Mouse (Mus musculus): ENCODE results near the gene Ankrd11. TPM values are rescaled to one million over a fixed set of nuclear protein-coding genes. Genes with fewer than 3 reads are reported as not detected.

The Ankrd11 gene
- polyA plus RNA-seq, 1 experiment from 2014 or later, result 13.6 TPM

- H3K4me3 ChIP-seq (replicated peaks), result no peak overlapping the region
- no peaks in the 10 kb centered on the region for H3K36me3 ChIP-seq
- DNase-seq, result no peak
- H3K9me3 ChIP-seq (replicated peaks), result no peaks in the 10 kb centered on the region
- no peak overlapping the region for H3K27ac ChIP-seq
- no peak overlapping the region for H3K4me2 ChIP-seq
- 65% methylated on average over 3 of the region's 3 CpGs for WGBS (ENCODE audit: insufficient replicate concordance)
- peaks cover 87% of the 10 kb centered on the region for H3K4me1 ChIP-seq (replicated peaks)
- no peaks in the 10 kb centered on the region for H3K27me3 ChIP-seq
- no peak for ATAC-seq (ENCODE audit: low read depth)
- no peak overlapping the region for H3K9ac ChIP-seq
Measured at GRCm38 (mm10) chr8:122984175-122984574, 57.9 kb downstream of the Ankrd11 start.

GRCm38 (mm10) chr8:122983178-122983942, 58.7 kb downstream of the Ankrd11 start:
- H3K27me3 ChIP-seq, result no peaks in the 10 kb centered on the region
- no peak overlapping the region for H3K27ac ChIP-seq
- WGBS (ENCODE audit: insufficient replicate concordance), result 79% methylated on average over 19 of the region's 19 CpGs
- H3K9me3 ChIP-seq (replicated peaks), result no peaks in the 10 kb centered on the region
- no peak overlapping the region for H3K4me2 ChIP-seq
- H3K9ac ChIP-seq, result no peak overlapping the region
- DNase-seq, result no peak
- ATAC-seq (ENCODE audit: low read depth), result no peak
- no peak overlapping the region for H3K4me3 ChIP-seq (replicated peaks)
- H3K36me3 ChIP-seq, result no peaks in the 10 kb centered on the region
- H3K4me1 ChIP-seq (replicated peaks), result peaks cover 86% of the 10 kb centered on the region

- ATAC-seq (ENCODE audit: low read depth) (no peak), DNase-seq (no peak)
- no peak overlapping the region for H3K9ac ChIP-seq
- H3K4me2 ChIP-seq, result no peak overlapping the region
- H3K27ac ChIP-seq, result no peak overlapping the region
- H3K9me3 ChIP-seq (replicated peaks), result no peaks in the 10 kb centered on the region
- H3K4me1 ChIP-seq (replicated peaks), result peaks cover 81% of the 10 kb centered on the region
- H3K4me3 ChIP-seq (replicated peaks), result no peak overlapping the region
- H3K27me3 ChIP-seq, result no peaks in the 10 kb centered on the region
- H3K36me3 ChIP-seq, result no peaks in the 10 kb centered on the region
- 57% methylated on average over 5 of the region's 5 CpGs for WGBS (ENCODE audit: insufficient replicate concordance)
Measured at GRCm38 (mm10) chr8:122981646-122982045, 60.4 kb downstream of the Ankrd11 start.

- H3K4me2 ChIP-seq, result no peak overlapping the region
- DNase-seq (no peak), ATAC-seq (ENCODE audit: low read depth) (no peak)
- H3K9me3 ChIP-seq (replicated peaks), result no peaks in the 10 kb centered on the region
- no peak overlapping the region for H3K9ac ChIP-seq
- no peaks in the 10 kb centered on the region for H3K27me3 ChIP-seq
- H3K4me3 ChIP-seq (replicated peaks), result no peak overlapping the region
- H3K4me1 ChIP-seq (replicated peaks), result peaks cover 76% of the 10 kb centered on the region
- H3K27ac ChIP-seq, result no peak overlapping the region; the same call in 1 of the 2 replicates
- WGBS (ENCODE audit: insufficient replicate concordance), result 49% methylated on average over 10 of the region's 10 CpGs
- no peaks in the 10 kb centered on the region for H3K36me3 ChIP-seq
Measured at GRCm38 (mm10) chr8:122979865-122980509, 62.1 kb downstream of the Ankrd11 start.

GRCm38 (mm10) chr8:122979424-122979823, 62.7 kb downstream of the Ankrd11 start:
- Histone ChIP-seq H3K4me3 (replicated peaks) (no peak overlapping the region), H3K9ac (no peak overlapping the region), H3K9me3 (replicated peaks) (no peaks in the 10 kb centered on the region), H3K27me3 (no peaks in the 10 kb centered on the region), H3K36me3 (peaks cover 3% of the 10 kb centered on the region; the same call in 1 of the 2 replicates), H3K27ac (no peak overlapping the region; the same call in 1 of the 2 replicates), H3K4me2 (no peak overlapping the region), H3K4me1 (replicated peaks) (peaks cover 71% of the 10 kb centered on the region)
- DNase-seq, result no peak
- no peak for ATAC-seq (ENCODE audit: low read depth)
- WGBS (ENCODE audit: insufficient replicate concordance), result 66% methylated on average over 3 of the region's 3 CpGs

GRCm38 (mm10) chr8:122976046-122976445, 66.0 kb downstream of the Ankrd11 start:
- no peak overlapping the region for H3K9ac ChIP-seq
- H3K4me3 ChIP-seq (replicated peaks), result no peak overlapping the region
- no peak for DNase-seq
- H3K9me3 ChIP-seq (replicated peaks), result no peaks in the 10 kb centered on the region
- ATAC-seq (ENCODE audit: low read depth), result no peak
- H3K4me1 ChIP-seq (replicated peaks), result peaks cover 49% of the 10 kb centered on the region
- no peak overlapping the region for H3K27ac ChIP-seq
- H3K36me3 ChIP-seq, result peaks cover 20% of the 10 kb centered on the region; the same call in 1 of the 2 replicates
- WGBS (ENCODE audit: insufficient replicate concordance), result 56% methylated on average over 4 of the region's 4 CpGs
- no peak overlapping the region for H3K4me2 ChIP-seq
- H3K27me3 ChIP-seq, result no peaks in the 10 kb centered on the region

- Histone ChIP-seq H3K4me1 (replicated peaks) (peaks cover 25% of the 10 kb centered on the region; the same call in 1 of the 2 replicates), H3K27me3 (no peaks in the 10 kb centered on the region), H3K27ac (no peak overlapping the region), H3K36me3 (peaks cover 44% of the 10 kb centered on the region), H3K9ac (no peak overlapping the region), H3K9me3 (replicated peaks) (no peaks in the 10 kb centered on the region), H3K4me2 (no peak overlapping the region), H3K4me3 (replicated peaks) (no peak overlapping the region)
- DNase-seq (no peak), ATAC-seq (ENCODE audit: low read depth) (no peak)
- 88% methylated on average over 3 of the region's 3 CpGs for WGBS (ENCODE audit: insufficient replicate concordance)
Measured at GRCm38 (mm10) chr8:122969964-122970620, 72.0 kb downstream of the Ankrd11 start.

- 70% methylated on average over 3 of the region's 3 CpGs for WGBS (ENCODE audit: insufficient replicate concordance)
- H3K4me2 ChIP-seq, result no peak overlapping the region
- no peaks in the 10 kb centered on the region for H3K9me3 ChIP-seq (replicated peaks)
- no peak overlapping the region for H3K4me3 ChIP-seq (replicated peaks)
- H3K27ac ChIP-seq, result no peak overlapping the region
- H3K4me1 ChIP-seq (replicated peaks), result peaks cover 44% of the 10 kb centered on the region
- peaks cover 38% of the 10 kb centered on the region for H3K36me3 ChIP-seq
- no peak overlapping the region for H3K9ac ChIP-seq
- H3K27me3 ChIP-seq, result no peaks in the 10 kb centered on the region
- ATAC-seq (ENCODE audit: low read depth), result no peak
- DNase-seq, result no peak
Measured at GRCm38 (mm10) chr8:122968145-122968544, 73.9 kb downstream of the Ankrd11 start.

GRCm38 (mm10) chr8:122966638-122967037, 75.4 kb downstream of the Ankrd11 start:
- no peak overlapping the region for H3K4me3 ChIP-seq (replicated peaks)

GRCm38 (mm10) chr8:122962046-122962445, 80.0 kb downstream of the Ankrd11 start:
- peak overlapping the region; percentile 47 for H3K9ac ChIP-seq
- no peak overlapping the region for H3K4me3 ChIP-seq (replicated peaks)
- 18% methylated on average over 5 of the region's 5 CpGs for WGBS (ENCODE audit: insufficient replicate concordance)
- H3K36me3 ChIP-seq, result 0 out of 2 replicates have a peak, but pooled peaks cover 5% of the 10 kb centered on the region
- H3K27ac ChIP-seq, result peak overlapping the region; percentile 67
- no peaks in the 10 kb centered on the region for H3K9me3 ChIP-seq (replicated peaks)
- no peak for DNase-seq
- ATAC-seq (ENCODE audit: low read depth), result no peak
- peaks cover 87% of the 10 kb centered on the region for H3K4me1 ChIP-seq (replicated peaks)
- peak overlapping the region; percentile 49; the same call in 1 of the 2 replicates for H3K4me2 ChIP-seq
- H3K27me3 ChIP-seq, result no peaks in the 10 kb centered on the region

More at GRCm38 (mm10) chr8:122966638-122967037, 75.4 kb downstream of the Ankrd11 start:
- no peak overlapping the region for H3K27ac ChIP-seq
- no peaks in the 10 kb centered on the region for H3K27me3 ChIP-seq
- DNase-seq, result no peak
- H3K4me1 ChIP-seq (replicated peaks), result peaks cover 54% of the 10 kb centered on the region
- H3K36me3 ChIP-seq, result peaks cover 28% of the 10 kb centered on the region
- no peak overlapping the region for H3K9ac ChIP-seq
- ATAC-seq (ENCODE audit: low read depth), result no peak
- H3K4me2 ChIP-seq, result no peak overlapping the region
- 49% methylated on average over 3 of the region's 3 CpGs for WGBS (ENCODE audit: insufficient replicate concordance)
- H3K9me3 ChIP-seq (replicated peaks), result no peaks in the 10 kb centered on the region

GRCm38 (mm10) chr8:122961458-122961857, 80.6 kb downstream of the Ankrd11 start:
- 6% methylated on average over 2 of the region's 2 CpGs for WGBS (ENCODE audit: insufficient replicate concordance)
- DNase-seq, result no peak
- peak overlapping the region; percentile 47; the same call in 1 of the 2 replicates for H3K9ac ChIP-seq
- 0 out of 2 replicates have a peak, but pooled peaks cover 5% of the 10 kb centered on the region for H3K36me3 ChIP-seq
- peak overlapping the region; percentile 49 for H3K4me2 ChIP-seq
- H3K9me3 ChIP-seq (replicated peaks), result no peaks in the 10 kb centered on the region
- H3K27ac ChIP-seq, result peak overlapping the region; percentile 67
- no peak overlapping the region for H3K4me3 ChIP-seq (replicated peaks)
- peaks cover 92% of the 10 kb centered on the region for H3K4me1 ChIP-seq (replicated peaks)
- peak; percentile 19; the same call in 1 of the 2 replicates for ATAC-seq (ENCODE audit: low read depth)
- no peaks in the 10 kb centered on the region for H3K27me3 ChIP-seq

Measured in liver, embryonic 13.5 days (tissue).